Mouse (Mus musculus) hindbrain, embryonic 11.5 days (tissue): ENCODE measurements at regions not wholly inside any gene's neighbourhood (a gene's known extent, or its start where the extent isn't known, plus 50 kb on each side); places are given as distances from the start of the nearest gene placed in this dataset.

Experiments
- ATAC-seq: fragments of 200-750 bp; cut with Nextera tagmentation; 2 replicates; pipeline ENCODE4 v1.8.0; 2017; ENCODE audit warnings: mild to moderate bottlenecking, moderate TSS enrichment, moderate library complexity; ENCODE audit not compliant: low FRiP score
- DNase-seq: peaks from one replicate; pipeline ENCODE4 v3.0.0-alpha.2; 2015; ENCODE audit warnings: low spot score
- H3K27ac ChIP-seq: fragments of 300-500 bp; sonication (generic); 2 replicates; pipeline ENCODE4 v1.5.1; 2014; ENCODE audit warnings: mild to moderate bottlenecking, low read depth, low read length
- H3K27me3 ChIP-seq: fragments of 300-500 bp; sonication (generic); 2 replicates; pipeline ENCODE4 v1.6.1; 2014; ENCODE audit warnings: mild to moderate bottlenecking, low read length, moderate library complexity, mixed read lengths; ENCODE audit not compliant: control insufficient read depth, insufficient read depth
- H3K36me3 ChIP-seq: fragments of 300-500 bp; sonication (generic); 2 replicates; pipeline ENCODE4 v1.6.1; 2014; ENCODE audit warnings: mild to moderate bottlenecking, low read length, moderate library complexity, mixed read lengths; ENCODE audit not compliant: control insufficient read depth, insufficient read depth
- H3K4me1 ChIP-seq: fragments of 300-500 bp; sonication (generic); replicated peaks from 2 replicates; pipeline ENCODE4 v1.6.1; 2014; ENCODE audit warnings: low read length, mixed read lengths; ENCODE audit not compliant: control insufficient read depth, insufficient read depth
- H3K4me2 ChIP-seq: fragments of 300-500 bp; sonication (generic); replicated peaks from 2 replicates; pipeline ENCODE4 v1.6.1; 2014; ENCODE audit warnings: mild to moderate bottlenecking, low read depth, low read length
- H3K4me3 ChIP-seq: fragments of 300-500 bp; sonication (generic); 2 replicates; pipeline ENCODE4 v1.5.1; 2014; ENCODE audit warnings: low read depth, low read length
- H3K9ac ChIP-seq: fragments of 300-500 bp; sonication (generic); 2 replicates; pipeline ENCODE4 v1.6.1; 2014; ENCODE audit warnings: low read depth, low read length
- H3K9me3 ChIP-seq: fragments of 300-500 bp; sonication (generic); 2 replicates; pipeline ENCODE4 v1.6.1; 2016; ENCODE audit warnings: low read length; ENCODE audit not compliant: control insufficient read depth
- WGBS: fragments of 180-500 bp; shearing (Covaris S2); extraction: QIAGEN DNeasy Blood & Tissue Kit; methylation state at CpG from one replicate; pipeline ENCODE4 v1.1.7; 2014; 5-methylcytosine and 5-hydroxymethylcytosine counted together

GRCm38 (mm10) chr13:39329794-39330193, 369.1 kb upstream of the Slc35b3 start:
- Histone ChIP-seq H3K9ac (no peak overlapping the region), H3K36me3 (no peaks in the 10 kb centered on the region), H3K4me3 (no peak overlapping the region), H3K27me3 (no peaks in the 10 kb centered on the region), H3K9me3 (no peaks in the 10 kb centered on the region), H3K27ac (no peak overlapping the region), H3K4me2 (no peak overlapping the region), H3K4me1 (no peaks in the 10 kb centered on the region)
- ATAC-seq (no peak), DNase-seq (no peak)
- WGBS, result 83% methylated on average over 3 of the region's 3 CpGs

GRCm38 (mm10) chr13:39326176-39326575, 365.5 kb upstream of the Slc35b3 start:
- no peaks in the 10 kb centered on the region for H3K4me1 ChIP-seq
- DNase-seq (no peak), ATAC-seq (no peak)
- H3K27ac ChIP-seq, result no peak overlapping the region
- no peaks in the 10 kb centered on the region for H3K36me3 ChIP-seq
- no peaks in the 10 kb centered on the region for H3K9me3 ChIP-seq
- no peak overlapping the region for H3K4me2 ChIP-seq
- no peaks in the 10 kb centered on the region for H3K27me3 ChIP-seq
- WGBS, result 69% methylated on average over 8 of the region's 8 CpGs
- H3K4me3 ChIP-seq, result no peak overlapping the region
- H3K9ac ChIP-seq, result no peak overlapping the region

GRCm38 (mm10) chr13:39321111-39321510, 360.4 kb upstream of the Slc35b3 start:
- H3K27ac ChIP-seq, result no peak overlapping the region
- H3K4me1 ChIP-seq, result no peaks in the 10 kb centered on the region
- no peak overlapping the region for H3K4me2 ChIP-seq
- 93% methylated on average over 3 of the region's 3 CpGs for WGBS
- H3K27me3 ChIP-seq, result no peaks in the 10 kb centered on the region
- no peaks in the 10 kb centered on the region for H3K36me3 ChIP-seq
- H3K9ac ChIP-seq, result no peak overlapping the region
- H3K4me3 ChIP-seq, result no peak overlapping the region
- ATAC-seq (no peak), DNase-seq (no peak)
- H3K9me3 ChIP-seq, result no peaks in the 10 kb centered on the region

- Histone ChIP-seq H3K36me3 (no peaks in the 10 kb centered on the region), H3K4me2 (no peak overlapping the region), H3K27ac (no peak overlapping the region), H3K9ac (no peak overlapping the region), H3K9me3 (no peaks in the 10 kb centered on the region), H3K27me3 (no peaks in the 10 kb centered on the region), H3K4me1 (no peaks in the 10 kb centered on the region), H3K4me3 (no peak overlapping the region)
- DNase-seq (no peak), ATAC-seq (no peak)
- 84% methylated on average over 5 of the region's 5 CpGs for WGBS
These were observed 349.1 kb upstream of the Slc35b3 start for GRCm38 (mm10) chr13:39309758-39310157.

- H3K27me3 ChIP-seq, result no peaks in the 10 kb centered on the region
- no peaks in the 10 kb centered on the region for H3K9me3 ChIP-seq
- no peaks in the 10 kb centered on the region for H3K36me3 ChIP-seq
- H3K4me2 ChIP-seq, result no peak overlapping the region
- no peaks in the 10 kb centered on the region for H3K4me1 ChIP-seq
- no peak overlapping the region for H3K4me3 ChIP-seq
- H3K9ac ChIP-seq, result no peak overlapping the region
- no peak for DNase-seq
- H3K27ac ChIP-seq, result no peak overlapping the region
- 93% methylated on average over 9 of the region's 9 CpGs for WGBS
- no peak for ATAC-seq
These were observed 347.2 kb upstream of the Slc35b3 start for GRCm38 (mm10) chr13:39307845-39308244.

- H3K27ac ChIP-seq, result no peak overlapping the region
- DNase-seq (no peak), ATAC-seq (no peak)
- no peaks in the 10 kb centered on the region for H3K9me3 ChIP-seq
- H3K36me3 ChIP-seq, result no peaks in the 10 kb centered on the region
- H3K9ac ChIP-seq, result no peak overlapping the region
- no peak overlapping the region for H3K4me2 ChIP-seq
- no peaks in the 10 kb centered on the region for H3K4me1 ChIP-seq
- no peak overlapping the region for H3K4me3 ChIP-seq
- no peaks in the 10 kb centered on the region for H3K27me3 ChIP-seq
- WGBS, result 80% methylated on average over 3 of the region's 3 CpGs
These were observed 346.2 kb upstream of the Slc35b3 start for GRCm38 (mm10) chr13:39306851-39307250.

GRCm38 (mm10) chr13:39297129-39297528, 336.5 kb upstream of the Slc35b3 start:
- ATAC-seq (no peak), DNase-seq (no peak)
- no peak overlapping the region for H3K4me3 ChIP-seq
- H3K9ac ChIP-seq, result no peak overlapping the region
- H3K27ac ChIP-seq, result no peak overlapping the region
- no peaks in the 10 kb centered on the region for H3K27me3 ChIP-seq
- no peaks in the 10 kb centered on the region for H3K9me3 ChIP-seq
- H3K36me3 ChIP-seq, result no peaks in the 10 kb centered on the region
- WGBS, result 78% methylated on average over 6 of the region's 6 CpGs
- H3K4me2 ChIP-seq, result no peak overlapping the region
- H3K4me1 ChIP-seq, result no peaks in the 10 kb centered on the region

- no peak overlapping the region for H3K9ac ChIP-seq
- no peak overlapping the region for H3K4me3 ChIP-seq
- no peaks in the 10 kb centered on the region for H3K4me1 ChIP-seq
- H3K4me2 ChIP-seq, result no peak overlapping the region
- no peak for DNase-seq
- H3K27me3 ChIP-seq, result no peaks in the 10 kb centered on the region
- 88% methylated on average over 5 of the region's 6 CpGs for WGBS
- H3K36me3 ChIP-seq, result no peaks in the 10 kb centered on the region
- H3K9me3 ChIP-seq, result no peaks in the 10 kb centered on the region
- no peak overlapping the region for H3K27ac ChIP-seq
- ATAC-seq, result no peak
These were observed 329.7 kb upstream of the Slc35b3 start for GRCm38 (mm10) chr13:39290216-39290960.

- H3K4me3 ChIP-seq, result no peak overlapping the region
- 100% methylated on average over 2 of the region's 2 CpGs for WGBS
These were observed 321.6 kb upstream of the Slc35b3 start for GRCm38 (mm10) chr13:39282272-39282671.

More at GRCm38 (mm10) chr13:39282272-39282671, 321.6 kb upstream of the Slc35b3 start:
- H3K27ac ChIP-seq, result no peak overlapping the region
- DNase-seq, result no peak
- H3K4me2 ChIP-seq, result no peak overlapping the region
- no peaks in the 10 kb centered on the region for H3K27me3 ChIP-seq
- no peaks in the 10 kb centered on the region for H3K4me1 ChIP-seq
- no peak overlapping the region for H3K9ac ChIP-seq
- no peaks in the 10 kb centered on the region for H3K36me3 ChIP-seq
- ATAC-seq, result no peak
- no peaks in the 10 kb centered on the region for H3K9me3 ChIP-seq
